Mouse (Mus musculus) liver, adult 2 months (tissue): ENCODE results near the gene Mrtfa. TPM values are rescaled to one million over a fixed set of nuclear protein-coding genes. Genes with fewer than 3 reads are reported as not detected.

Experiments
- DNase-seq: peaks from one replicate; pipeline ENCODE4 v3.0.0-alpha.2; 2011; ENCODE audit warnings: low read depth, low spot score; ENCODE audit errors: extremely low read depth
- H3K27ac ChIP-seq: fragments of 200-500 bp; replicated peaks from 2 replicates; pipeline ENCODE4 v1.5.1; 2012; ENCODE audit warnings: low read depth, mild to moderate bottlenecking, control low read depth, inconsistent platforms, low read length; ENCODE audit not compliant: insufficient read depth
- H3K27me3 ChIP-seq: fragments of 200-500 bp; 2 replicates; pipeline ENCODE4 v1.6.1; 2012; ENCODE audit warnings: mild to moderate bottlenecking, moderate library complexity, low read length, inconsistent platforms; ENCODE audit not compliant: control insufficient read depth, insufficient read depth
- H3K36me3 ChIP-seq: fragments of 200-500 bp; 2 replicates; pipeline ENCODE4 v1.6.1; 2012; ENCODE audit warnings: low read length, inconsistent platforms; ENCODE audit not compliant: control insufficient read depth, insufficient read depth
- H3K4me1 ChIP-seq: fragments of 200-500 bp; 2 replicates; pipeline ENCODE4 v1.6.1; 2011; ENCODE audit warnings: low read length; ENCODE audit not compliant: control insufficient read depth, insufficient read depth
- H3K4me3 ChIP-seq: fragments of 200-500 bp; 2 replicates; pipeline ENCODE4 v1.5.1; 2011; ENCODE audit warnings: low read depth, mild to moderate bottlenecking, control low read depth, low read length, moderate library complexity; ENCODE audit not compliant: insufficient read depth
- H3K79me2 ChIP-seq: fragments of 200-500 bp; 2 replicates; pipeline ENCODE4 v1.6.1; 2012; ENCODE audit warnings: inconsistent platforms, mild to moderate bottlenecking, low read length, moderate library complexity; ENCODE audit not compliant: control insufficient read depth, insufficient read depth
- H3K9ac ChIP-seq: fragments of 200-500 bp; 2 replicates; pipeline ENCODE4 v1.6.1; 2012; ENCODE audit warnings: low read depth, mild to moderate bottlenecking, control low read depth, inconsistent platforms, low read length
- CTCF ChIP-seq: fragments of 200-500 bp; IDR thresholded peaks from 2 replicates; pipeline ENCODE4 v1.5.1; 2011; ENCODE audit warnings: low read depth, low read length, control low read depth
- POLR2A ChIP-seq: fragments of 200-500 bp; IDR thresholded peaks from 2 replicates; pipeline ENCODE4 v1.6.1; 2011; ENCODE audit warnings: low read length, control low read depth; ENCODE audit not compliant: insufficient read depth; ENCODE audit errors: extremely low read depth
- WGBS: fragments of 180-500 bp; shearing (Covaris S2); methylation state at CpG from one replicate; pipeline ENCODE4 v1.1.7; 2018; 5-methylcytosine and 5-hydroxymethylcytosine counted together
- polyA plus RNA-seq: library from polyadenylated mRNA; depleted of rRNA; stranded (reverse); fragments of >200 nt; gene quantifications from 2 replicates; pipeline ENCODE4 v1.2.3, GENCODE M21; 2012
- total RNA-seq: library from RNA; depleted of rRNA; stranded (reverse); fragments of >200 nt; gene quantifications from 2 replicates; pipeline ENCODE4 v1.2.3, GENCODE M21; 2014

The Mrtfa gene
- total and polyA plus RNA-seq, 2 experiments = 1.0 to 5.6 TPM

DNA sequence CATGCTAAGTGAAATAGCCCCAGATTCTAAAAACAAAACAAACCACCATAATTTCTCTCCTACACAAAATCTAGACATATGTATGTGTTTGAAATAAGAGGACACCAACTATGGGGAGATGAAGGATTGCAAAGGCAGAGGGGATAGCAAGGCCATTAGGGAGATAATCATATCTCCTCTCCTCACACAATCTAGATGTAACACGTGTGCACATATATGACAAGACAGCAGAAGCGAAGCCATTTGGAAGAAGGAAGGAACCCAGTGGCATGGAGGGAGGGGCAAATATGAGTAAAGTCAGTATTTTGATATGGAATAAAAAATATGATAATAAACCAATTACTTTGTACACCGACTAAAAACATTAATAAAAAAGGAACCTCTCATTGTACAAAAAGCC lies 91.9 kb downstream of the Mrtfa start:
- H3K9ac ChIP-seq = no peak overlapping the region
- 93% methylated on average over 3 of the region's 3 CpGs for WGBS
- no peaks in the 10 kb centered on the region for H3K27me3 ChIP-seq
- DNase-seq = no peak
- peaks cover 2% of the 10 kb centered on the region; the same call in 1 of the 2 replicates for H3K4me1 ChIP-seq
- no peak overlapping the region for H3K4me3 ChIP-seq
- H3K79me2 ChIP-seq = peaks cover 6% of the 10 kb centered on the region; the same call in 1 of the 2 replicates
- H3K27ac ChIP-seq = no peak overlapping the region
- H3K36me3 ChIP-seq = no peaks in the 10 kb centered on the region
- TF ChIP-seq POLR2A (no peak), CTCF (no peak)

DNA sequence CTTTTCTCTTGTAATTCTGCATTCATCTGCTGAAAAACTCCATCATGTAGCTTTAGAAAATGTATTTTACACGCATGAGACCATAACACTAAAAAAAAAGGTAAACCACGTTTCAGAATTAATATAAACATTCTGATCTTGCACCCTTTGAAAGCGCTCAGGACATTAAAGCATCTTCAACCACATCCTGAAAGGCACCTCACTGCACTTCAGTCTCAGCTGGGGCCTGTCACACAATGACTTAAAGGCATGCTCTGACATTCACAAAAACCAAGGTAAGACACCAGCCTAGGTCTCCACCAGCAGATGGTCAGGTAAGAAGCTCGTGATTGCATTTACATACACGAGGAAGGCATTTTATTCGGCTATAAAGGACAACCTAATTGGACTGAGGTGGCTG lies 92.7 kb downstream of the Mrtfa start:
- H3K27me3 ChIP-seq = no peaks in the 10 kb centered on the region
- H3K4me1 ChIP-seq = peaks cover 2% of the 10 kb centered on the region; the same call in 1 of the 2 replicates
- DNase-seq = no peak
- peaks cover 6% of the 10 kb centered on the region; the same call in 1 of the 2 replicates for H3K79me2 ChIP-seq
- no peak overlapping the region for H3K27ac ChIP-seq
- TF ChIP-seq POLR2A (no peak), CTCF (no peak)
- 87% methylated on average over 6 of the region's 6 CpGs for WGBS
- no peak overlapping the region for H3K9ac ChIP-seq
- no peaks in the 10 kb centered on the region for H3K36me3 ChIP-seq
- no peak overlapping the region for H3K4me3 ChIP-seq

DNA sequence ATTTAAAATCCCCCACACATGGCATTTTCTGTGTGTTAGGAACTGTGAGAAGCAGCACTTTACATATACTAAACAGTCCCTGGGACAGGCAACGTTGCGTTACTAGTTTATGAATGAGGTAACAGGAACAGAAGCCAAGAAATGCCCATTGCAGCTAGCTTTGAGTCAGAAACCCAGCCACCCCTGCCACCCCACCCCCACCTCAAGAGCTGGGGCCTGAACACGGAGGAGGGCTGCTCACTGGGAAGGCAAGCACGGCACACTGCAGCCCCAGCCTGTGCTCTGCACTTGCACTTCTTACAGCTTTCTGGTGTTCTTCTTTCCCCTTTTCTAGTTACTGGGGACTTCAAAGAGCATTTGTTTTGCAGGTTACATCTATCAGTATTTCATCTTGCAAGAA lies 93.1 kb downstream of the Mrtfa start:
- Histone ChIP-seq H3K27me3 (no peaks in the 10 kb centered on the region), H3K27ac (no peak overlapping the region), H3K79me2 (peaks cover 2% of the 10 kb centered on the region; the same call in 1 of the 2 replicates), H3K4me3 (no peak overlapping the region), H3K36me3 (no peaks in the 10 kb centered on the region), H3K4me1 (peaks cover 2% of the 10 kb centered on the region; the same call in 1 of the 2 replicates), H3K9ac (no peak overlapping the region)
- 65% methylated on average over 4 of the region's 4 CpGs for WGBS
- no peak for TF ChIP-seq CTCF
- TF ChIP-seq POLR2A = no peak
- no peak for DNase-seq

DNA sequence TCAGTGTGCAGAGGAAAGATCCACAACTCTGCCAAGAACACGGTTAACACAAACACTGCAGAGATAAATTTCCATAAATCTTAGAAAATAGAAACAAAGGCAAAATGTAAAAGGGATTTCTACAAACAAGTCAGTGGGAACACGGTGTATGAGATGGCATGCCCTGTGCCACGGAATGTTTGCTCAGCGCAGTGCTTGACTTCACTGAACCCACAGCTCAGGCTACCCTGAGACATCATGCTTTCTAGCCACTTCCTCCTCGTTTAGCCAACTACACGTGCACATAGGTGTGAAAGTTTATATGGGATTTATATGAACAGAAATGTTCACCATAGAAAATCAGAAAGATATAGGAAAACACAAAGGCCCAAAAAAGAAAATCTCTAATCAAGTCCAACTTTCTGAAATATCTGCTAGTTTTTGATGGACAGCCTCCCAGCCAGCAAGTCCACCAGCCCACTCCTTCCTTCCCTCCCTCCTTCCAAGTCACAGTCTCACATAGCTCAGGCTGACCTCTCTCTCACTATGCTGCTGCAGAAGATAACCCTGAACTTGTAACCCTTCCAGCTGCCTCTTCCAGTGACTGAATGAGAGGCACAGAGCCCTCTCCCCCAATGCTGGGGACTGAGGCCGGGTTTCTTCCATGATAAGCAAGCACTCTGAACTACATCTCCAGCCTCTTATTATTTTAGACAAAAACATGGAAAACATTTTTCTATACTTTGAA lies 94.1 kb downstream of the Mrtfa start:
- TF ChIP-seq CTCF = no peak
- no peak for TF ChIP-seq POLR2A
- H3K4me3 ChIP-seq = no peak overlapping the region
- no peaks in the 10 kb centered on the region for H3K27me3 ChIP-seq
- peaks cover 2% of the 10 kb centered on the region; the same call in 1 of the 2 replicates for H3K79me2 ChIP-seq
- H3K36me3 ChIP-seq = no peaks in the 10 kb centered on the region
- peaks cover 2% of the 10 kb centered on the region; the same call in 1 of the 2 replicates for H3K4me1 ChIP-seq
- no peak overlapping the region for H3K27ac ChIP-seq
- 50% methylated on average over 7 of the region's 7 CpGs for WGBS
- DNase-seq = no peak
- no peak overlapping the region for H3K9ac ChIP-seq

DNA sequence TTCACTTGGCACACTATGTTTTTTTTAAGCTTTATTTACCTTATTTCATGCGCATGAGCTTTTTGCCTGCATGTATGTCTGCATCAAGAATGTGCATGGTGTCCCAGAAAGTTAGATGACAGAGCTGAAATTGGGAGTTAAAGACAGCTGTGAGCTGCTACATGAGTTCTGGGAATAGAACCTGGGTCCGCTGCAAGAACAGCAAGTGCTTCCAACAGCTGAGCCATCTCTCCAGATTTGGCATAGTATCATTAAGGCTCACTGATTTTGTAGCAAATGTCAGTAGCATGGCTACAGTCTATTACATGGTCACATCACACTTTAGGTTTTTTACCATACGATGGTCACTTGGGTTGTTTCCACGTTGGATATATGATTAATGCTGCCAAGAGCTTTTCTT lies 97.5 kb downstream of the Mrtfa start:
- DNase-seq = no peak
- Histone ChIP-seq H3K36me3 (no peaks in the 10 kb centered on the region), H3K27me3 (no peaks in the 10 kb centered on the region), H3K9ac (no peak overlapping the region), H3K27ac (no peak overlapping the region), H3K4me1 (no peaks in the 10 kb centered on the region), H3K4me3 (no peak overlapping the region), H3K79me2 (peaks cover 2% of the 10 kb centered on the region; the same call in 1 of the 2 replicates)
- WGBS = 95% methylated on average over 4 of the region's 4 CpGs
- no peak for TF ChIP-seq CTCF
- no peak for TF ChIP-seq POLR2A

DNA sequence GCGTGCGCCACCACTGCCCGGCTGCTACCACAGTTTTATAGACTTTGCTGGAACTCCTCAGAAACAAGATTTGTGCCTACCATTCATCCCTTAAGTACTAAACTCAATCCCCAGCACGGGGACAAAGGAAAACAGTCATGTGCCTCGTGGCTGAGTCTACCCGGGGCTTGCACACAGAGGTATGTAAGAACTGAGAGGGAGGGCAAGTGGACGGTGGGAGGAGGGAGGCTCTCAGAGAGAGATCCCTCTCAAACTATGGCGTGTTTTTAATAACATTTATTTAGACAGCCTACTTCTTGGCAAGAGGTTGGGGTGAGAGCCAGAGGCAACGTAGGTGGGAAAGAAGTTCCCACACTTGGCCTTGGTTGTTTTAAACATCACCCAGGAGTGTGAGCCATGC lies 98.8 kb downstream of the Mrtfa start:
- Histone ChIP-seq H3K36me3 (no peaks in the 10 kb centered on the region), H3K4me1 (no peaks in the 10 kb centered on the region), H3K27me3 (no peaks in the 10 kb centered on the region), H3K9ac (no peak overlapping the region), H3K27ac (no peak overlapping the region), H3K4me3 (no peak overlapping the region), H3K79me2 (no peaks in the 10 kb centered on the region; the same call in 1 of the 2 replicates)
- TF ChIP-seq CTCF (no peak), POLR2A (no peak)
- 86% methylated on average over 9 of the region's 9 CpGs for WGBS
- no peak for DNase-seq
